Mouse (Mus musculus) hindbrain, embryonic 10.5 days (tissue): ENCODE measurements at regions not wholly inside any gene's neighbourhood (a gene's known extent, or its start where the extent isn't known, plus 50 kb on each side); places are given as distances from the start of the nearest gene placed in this dataset.

Experiments used
- DNase-seq: peaks from one replicate; pipeline ENCODE4 v3.0.0-alpha.2; 2017; ENCODE audit warnings: low spot score
- H3K27ac ChIP-seq: fragments of 300-500 bp; sonication (generic); 2 replicates; pipeline ENCODE4 v1.5.1; 2016; ENCODE audit warnings: mild to moderate bottlenecking, moderate library complexity
- H3K27me3 ChIP-seq: fragments of 300-500 bp; sonication (generic); 2 replicates; pipeline ENCODE4 v1.6.1; 2016; ENCODE audit warnings: mild to moderate bottlenecking; ENCODE audit not compliant: poor library complexity, insufficient read depth, severe bottlenecking
- H3K36me3 ChIP-seq: fragments of 300-500 bp; sonication (generic); 2 replicates; pipeline ENCODE4 v1.6.1; 2016; ENCODE audit warnings: mild to moderate bottlenecking, moderate library complexity
- H3K4me1 ChIP-seq: fragments of 300-500 bp; sonication (generic); replicated peaks from 2 replicates; pipeline ENCODE4 v1.6.1; 2016; ENCODE audit warnings: mild to moderate bottlenecking
- H3K4me3 ChIP-seq: fragments of 300-500 bp; sonication (generic); 2 replicates; pipeline ENCODE4 v1.5.1; 2016; ENCODE audit warnings: mild to moderate bottlenecking, moderate library complexity
- H3K9me3 ChIP-seq: fragments of 300-500 bp; sonication (generic); 2 replicates; pipeline ENCODE4 v1.6.1; 2016; ENCODE audit warnings: mild to moderate bottlenecking, moderate library complexity
- WGBS: fragments of 180-500 bp; shearing (Covaris S2); methylation state at CpG from one replicate; pipeline ENCODE4 v1.1.7; 2016; 5-methylcytosine and 5-hydroxymethylcytosine counted together

GRCm38 (mm10) chr14:31973702-31974101 is 55.1 kb upstream of the Galnt15 start:
- DNase-seq = no peak
- Histone ChIP-seq H3K4me3 (no peak overlapping the region), H3K36me3 (no peaks in the 10 kb centered on the region), H3K27me3 (no peaks in the 10 kb centered on the region), H3K4me1 (0 out of 2 replicates have a peak, but pooled peaks cover 5% of the 10 kb centered on the region), H3K9me3 (no peaks in the 10 kb centered on the region), H3K27ac (no peak overlapping the region)
- WGBS = 90% methylated on average over 4 of the region's 4 CpGs

GRCm38 (mm10) chr14:31978196-31978595 is 50.6 kb upstream of the Galnt15 start:
- WGBS = 81% methylated on average over 4 of the region's 4 CpGs
- no peak for DNase-seq
- no peaks in the 10 kb centered on the region for H3K36me3 ChIP-seq
- no peaks in the 10 kb centered on the region for H3K9me3 ChIP-seq
- no peak overlapping the region for H3K27ac ChIP-seq
- no peaks in the 10 kb centered on the region for H3K4me1 ChIP-seq
- H3K4me3 ChIP-seq = no peak overlapping the region
- H3K27me3 ChIP-seq = no peaks in the 10 kb centered on the region

GRCm38 (mm10) chr14:31978690-31979089 is 50.1 kb upstream of the Galnt15 start:
- H3K4me3 ChIP-seq = no peak overlapping the region
- H3K27ac ChIP-seq = no peak overlapping the region
- DNase-seq = no peak
- WGBS = 74% methylated on average over 3 of the region's 3 CpGs
- no peaks in the 10 kb centered on the region for H3K27me3 ChIP-seq
- H3K9me3 ChIP-seq = no peaks in the 10 kb centered on the region
- H3K36me3 ChIP-seq = no peaks in the 10 kb centered on the region
- H3K4me1 ChIP-seq = no peaks in the 10 kb centered on the region
